Mouse (Mus musculus) spleen, postnatal 14 days (tissue): ENCODE measurements around the gene Ugcg.

Source experiments
- DNase-seq, 2 experiments: peaks; one replicate each; pipeline ENCODE4 v3.0.0; 2021 to 2022; ENCODE audit warnings: low spot score in 2 of 2

The Ugcg gene

DNA sequence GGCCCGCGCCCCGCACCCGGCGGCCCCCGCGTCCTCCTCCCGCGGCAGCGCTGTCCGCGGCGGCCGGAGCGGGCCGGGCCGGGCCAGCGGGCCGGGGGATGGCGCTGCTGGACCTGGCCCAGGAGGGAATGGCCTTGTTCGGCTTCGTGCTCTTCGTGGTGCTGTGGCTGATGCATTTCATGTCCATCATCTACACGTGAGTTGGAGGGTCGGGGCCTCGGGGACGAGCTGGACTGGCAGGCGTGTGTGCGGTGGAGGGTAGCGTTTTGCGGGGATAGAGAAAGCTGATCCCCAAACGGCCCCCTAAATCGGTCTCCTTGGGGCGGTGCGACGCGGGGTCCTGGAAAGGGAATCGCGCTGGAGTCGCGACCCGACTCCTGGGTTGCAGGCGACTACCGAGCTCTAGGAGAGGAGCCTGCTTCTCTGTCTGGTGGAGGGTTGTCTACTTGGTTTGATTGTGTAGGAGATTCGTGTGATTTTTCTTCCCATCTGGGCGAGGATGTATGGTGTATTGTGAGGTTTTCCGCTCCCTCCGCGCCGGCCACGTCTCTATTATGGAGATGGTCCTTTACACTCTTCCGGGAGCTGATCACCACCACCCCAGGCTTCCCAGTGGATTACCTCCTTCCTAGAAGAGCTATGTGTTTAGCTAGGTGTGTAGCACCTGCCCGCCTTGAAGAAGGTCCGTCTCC lies 635 bp downstream of the Ugcg start:
- DNase-seq: peak in 1 of 2 experiments; percentile 31

DNA sequence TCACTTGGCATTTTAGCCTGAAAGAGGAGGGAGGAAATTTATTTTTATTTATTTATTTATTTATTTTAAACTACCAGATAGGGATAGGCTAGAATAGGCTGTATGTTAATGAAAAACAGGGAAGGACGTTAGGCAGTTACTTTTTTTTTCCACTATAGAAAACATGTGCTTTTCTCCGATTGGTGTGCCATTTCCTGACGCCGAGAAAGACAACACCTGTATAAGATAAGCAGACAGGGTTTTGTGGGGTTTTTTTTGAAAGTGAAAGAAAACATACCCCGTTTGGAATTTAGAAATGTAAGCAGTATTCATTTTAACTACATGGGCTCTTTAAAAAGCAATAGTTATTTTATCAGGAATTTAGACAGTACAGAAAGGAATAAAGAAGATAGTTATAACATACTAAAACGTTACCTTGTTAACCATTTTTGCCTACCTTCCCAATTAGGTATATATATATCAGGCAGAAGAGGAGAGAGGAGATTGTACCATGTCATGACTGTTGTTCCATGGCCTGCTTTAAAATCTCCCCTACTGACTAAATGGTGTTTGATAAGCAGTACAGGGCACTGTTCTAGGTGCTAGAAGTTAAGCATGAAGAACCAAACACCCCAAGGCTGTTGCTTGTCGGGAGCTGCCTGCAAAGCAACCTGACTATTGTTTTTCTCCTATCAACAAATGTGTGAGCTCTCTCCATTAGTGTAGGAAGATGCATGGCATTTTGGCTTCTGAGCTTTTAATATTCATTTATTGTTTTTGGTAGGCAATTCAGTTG lies 1.8 kb downstream of the Ugcg start:
- no peak for DNase-seq

DNA sequence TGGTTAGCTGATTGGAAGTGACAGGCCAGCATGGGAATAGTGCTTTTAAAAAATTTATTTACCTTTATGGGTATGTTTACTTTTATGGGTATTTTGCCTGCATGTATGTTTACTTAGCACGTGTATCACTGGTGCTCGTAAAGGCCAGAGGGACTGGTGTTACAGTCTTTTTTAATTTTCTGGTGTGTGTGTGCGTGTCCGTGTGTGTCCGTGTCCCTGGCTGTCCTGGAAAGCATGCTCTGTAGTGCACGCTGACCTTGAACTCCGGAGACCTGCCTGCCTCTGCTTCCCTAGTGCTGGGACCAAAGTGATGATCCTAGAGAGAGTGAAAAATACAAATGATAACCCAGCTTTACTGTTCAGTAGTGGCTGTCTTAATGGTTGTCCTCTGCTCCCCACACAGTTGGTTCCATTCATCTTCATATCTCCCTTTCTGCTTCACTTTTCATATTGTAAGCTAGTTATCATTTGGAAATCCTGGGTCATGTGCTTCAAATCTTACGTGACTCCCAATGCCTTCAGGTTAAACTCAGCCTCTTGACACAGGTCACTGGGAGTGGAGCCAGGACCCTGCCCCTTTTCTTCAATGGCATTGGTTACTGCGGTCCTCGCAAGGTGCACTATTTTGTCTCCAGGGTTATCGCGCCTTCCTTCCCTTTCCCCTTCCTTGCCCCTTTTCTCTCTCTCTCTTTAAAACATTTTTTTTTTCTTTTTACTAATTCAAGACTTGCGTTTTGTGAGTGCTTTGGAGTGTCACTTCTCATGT lies 5.9 kb downstream of the Ugcg start:
- no peak for DNase-seq

DNA sequence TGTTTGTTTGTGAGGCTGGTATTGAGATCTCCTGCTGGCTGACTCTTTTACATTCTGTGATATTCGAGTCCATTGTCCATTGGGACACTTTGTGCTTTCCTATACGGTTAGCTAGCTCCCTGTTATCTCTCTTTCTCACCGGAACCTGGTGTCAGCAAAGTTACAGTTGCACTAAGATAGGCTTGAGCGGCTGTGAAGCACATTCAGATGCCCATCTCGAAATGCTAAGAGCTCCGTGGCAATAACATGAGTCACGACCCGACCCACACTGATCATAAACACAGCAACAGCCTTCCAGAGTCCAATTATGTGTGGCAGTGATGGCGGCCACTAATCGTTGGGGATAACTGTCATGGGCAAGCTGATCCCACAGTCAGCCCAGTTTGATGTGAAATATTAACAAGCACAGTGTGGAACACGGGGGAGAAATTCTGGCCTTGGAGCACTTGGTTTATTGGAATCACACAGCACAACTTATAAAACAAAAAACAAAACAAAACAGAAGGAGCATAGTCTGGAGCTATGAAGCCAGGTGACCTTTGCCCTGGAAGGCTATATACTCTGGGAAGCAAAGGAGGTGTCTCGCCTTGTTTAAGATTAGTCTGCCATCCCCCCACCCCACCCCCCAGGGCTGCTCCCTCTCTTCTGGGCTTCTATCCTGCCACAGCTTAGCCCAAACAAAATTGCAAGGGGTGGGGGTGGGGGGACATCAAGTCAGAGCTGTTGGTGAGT lies 7.5 kb downstream of the Ugcg start:
- DNase-seq: no peak

DNA sequence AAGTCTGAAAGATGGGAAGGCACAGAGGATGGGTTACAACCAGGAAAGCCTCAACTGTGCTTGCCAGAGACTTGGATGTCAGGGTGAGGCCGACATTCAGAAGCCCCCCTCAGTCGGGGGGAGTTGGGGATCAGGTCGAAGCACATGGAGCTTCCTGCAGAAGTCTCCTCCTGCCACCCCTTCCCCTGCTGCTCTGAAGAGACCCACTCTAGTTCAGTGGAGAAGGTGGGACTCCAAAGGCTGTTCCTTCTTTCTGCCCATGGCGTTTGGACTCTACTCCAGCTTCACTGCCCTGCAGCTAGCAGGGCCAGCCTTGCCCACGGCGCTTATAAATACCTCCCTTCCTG lies 8.0 kb downstream of the Ugcg start:
- no peak for DNase-seq

DNA sequence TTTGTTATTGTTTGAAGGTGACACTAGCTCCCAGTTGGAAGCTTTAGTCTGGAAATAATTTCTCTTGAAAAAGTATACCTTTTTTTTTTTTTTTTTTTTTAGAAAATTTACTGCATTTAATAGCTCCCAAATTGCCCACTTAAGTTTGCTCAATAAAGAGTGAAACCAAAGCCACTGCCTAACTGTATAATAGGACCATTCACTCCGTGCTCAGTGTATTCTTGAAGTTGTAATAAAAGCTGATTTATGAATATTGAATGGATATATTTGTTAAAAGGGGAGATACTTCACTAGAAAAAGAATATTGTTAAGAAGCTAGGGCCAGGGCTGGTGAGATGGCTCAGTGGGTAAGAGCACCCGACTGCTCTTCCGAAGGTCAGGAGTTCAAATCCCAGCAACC lies 8.4 kb downstream of the Ugcg start:
- no peak for DNase-seq

DNA sequence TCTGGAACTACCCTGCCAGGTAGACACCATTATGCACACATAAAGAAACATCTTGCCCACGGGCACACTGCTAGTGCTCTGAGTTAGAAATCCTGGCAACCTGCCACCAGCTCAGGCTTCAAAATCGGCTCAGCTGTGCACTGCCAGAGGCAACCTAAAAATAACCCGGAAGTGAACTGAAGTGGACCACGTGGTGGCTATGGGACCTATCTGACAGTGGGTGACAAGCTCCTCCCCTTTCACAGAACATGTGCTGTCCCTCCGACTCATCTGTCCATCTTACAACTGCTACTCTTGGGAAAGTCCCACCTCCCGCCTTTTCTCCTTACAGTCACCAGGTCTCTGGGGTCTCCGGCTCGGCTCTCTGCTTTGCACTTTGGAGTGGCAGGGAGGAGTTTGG lies 10.3 kb downstream of the Ugcg start:
- DNase-seq: peak; percentile 34 to 51

DNA sequence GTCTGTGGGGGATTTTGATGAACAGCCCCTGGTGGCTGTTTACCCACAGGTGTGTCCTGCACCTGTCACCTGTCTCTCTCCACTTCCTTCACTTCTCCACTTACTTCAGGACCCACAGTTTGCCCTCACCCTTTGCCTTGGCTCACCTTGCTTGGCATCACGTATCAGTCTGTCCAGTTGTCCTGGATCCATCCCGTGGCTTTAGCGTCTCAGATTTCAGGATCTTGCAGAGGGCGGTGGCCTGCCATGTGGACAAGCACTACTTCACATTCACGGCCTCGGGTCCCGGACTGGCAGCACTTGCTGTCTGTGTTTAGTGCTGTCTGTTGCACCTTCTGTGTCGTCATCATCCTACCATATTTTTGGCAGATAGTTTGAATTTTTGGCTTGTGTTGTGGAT lies 10.7 kb downstream of the Ugcg start:
- DNase-seq: no peak

DNA sequence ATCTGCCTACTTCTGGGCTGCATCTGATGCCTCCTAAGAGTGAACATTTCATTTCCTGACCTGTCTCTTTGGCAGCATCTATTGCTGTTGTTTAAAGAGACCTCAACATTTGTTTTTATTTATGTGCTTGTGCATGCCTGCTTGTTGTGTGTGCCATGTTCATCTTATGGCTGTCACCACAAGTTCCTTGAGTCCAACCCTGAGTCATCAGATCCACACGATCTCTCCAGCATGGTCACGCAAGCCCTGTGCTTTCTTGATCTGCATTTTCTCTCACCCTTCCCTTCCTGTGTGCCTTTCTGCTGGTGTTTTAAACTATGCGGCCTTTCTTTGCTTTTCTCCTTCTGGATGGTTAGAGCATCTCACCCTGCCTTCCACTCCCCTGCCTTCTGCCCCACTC lies 11.6 kb downstream of the Ugcg start:
- no peak for DNase-seq

DNA sequence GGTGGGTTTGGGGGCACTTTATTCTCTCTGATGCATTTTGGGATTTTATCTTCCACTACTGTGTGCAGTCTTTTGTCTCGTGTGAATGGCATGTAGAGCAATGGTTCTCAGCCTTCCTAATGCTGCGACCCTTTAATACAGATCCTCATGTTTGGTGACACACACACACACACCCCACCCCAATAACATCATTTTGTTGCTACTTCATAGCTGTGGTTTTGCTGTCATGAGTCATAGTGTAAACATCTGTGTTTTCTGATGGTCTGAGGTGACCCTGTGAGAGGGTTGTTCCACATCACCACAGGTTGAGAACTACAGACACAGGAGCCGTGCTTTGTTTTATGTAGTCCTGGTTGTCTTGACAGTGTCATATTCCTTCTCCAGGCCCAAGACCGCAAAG lies 15.6 kb downstream of the Ugcg start:
- no peak for DNase-seq

DNA sequence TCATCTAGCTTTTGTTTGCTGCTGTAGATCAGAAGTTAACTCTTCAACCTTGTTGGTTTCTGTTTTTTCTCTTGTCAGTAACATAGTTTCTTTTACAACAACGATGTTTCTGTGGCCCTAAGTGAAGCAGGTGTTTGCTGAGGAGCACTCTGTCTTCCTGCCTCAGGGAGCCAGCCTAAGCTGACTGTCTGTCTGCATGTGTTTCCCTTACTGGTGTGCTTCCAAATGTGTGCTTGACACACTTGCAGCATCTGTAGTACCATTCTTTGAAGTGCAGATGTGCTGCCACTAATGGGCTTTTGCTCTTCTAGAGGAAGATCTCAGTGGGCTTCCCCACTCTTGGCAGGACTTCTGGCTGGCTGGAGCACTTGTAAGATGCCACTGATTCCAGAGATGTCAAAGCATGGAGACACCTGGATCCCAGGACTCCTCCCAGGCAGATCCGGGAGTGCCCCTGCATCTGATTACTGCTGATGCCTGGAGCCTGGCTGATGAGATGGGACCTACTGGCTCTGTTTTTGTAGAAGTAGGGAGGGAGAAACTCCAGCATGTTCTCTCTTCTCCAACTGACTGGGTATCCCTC lies 16.8 kb downstream of the Ugcg start:
- no peak for DNase-seq

DNA sequence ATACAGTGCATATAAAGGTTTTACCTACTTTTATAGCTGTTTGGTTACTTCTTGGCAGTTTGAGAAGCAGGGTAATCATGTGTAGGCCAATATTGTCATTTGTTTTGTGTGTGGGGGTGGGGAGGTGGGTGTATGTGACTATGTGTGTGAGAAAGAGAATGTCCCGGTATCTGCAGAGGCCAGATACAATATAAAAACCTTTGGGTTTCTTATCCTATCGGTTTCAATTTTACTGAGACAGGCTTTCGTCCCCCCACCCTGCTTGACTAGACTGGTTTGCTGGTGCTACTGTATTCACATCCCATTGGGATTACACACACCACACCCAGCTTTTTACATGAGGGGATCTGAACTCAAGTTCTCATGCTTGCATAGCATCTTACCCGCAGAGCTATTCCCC lies 17.5 kb downstream of the Ugcg start:
- no peak for DNase-seq

DNA sequence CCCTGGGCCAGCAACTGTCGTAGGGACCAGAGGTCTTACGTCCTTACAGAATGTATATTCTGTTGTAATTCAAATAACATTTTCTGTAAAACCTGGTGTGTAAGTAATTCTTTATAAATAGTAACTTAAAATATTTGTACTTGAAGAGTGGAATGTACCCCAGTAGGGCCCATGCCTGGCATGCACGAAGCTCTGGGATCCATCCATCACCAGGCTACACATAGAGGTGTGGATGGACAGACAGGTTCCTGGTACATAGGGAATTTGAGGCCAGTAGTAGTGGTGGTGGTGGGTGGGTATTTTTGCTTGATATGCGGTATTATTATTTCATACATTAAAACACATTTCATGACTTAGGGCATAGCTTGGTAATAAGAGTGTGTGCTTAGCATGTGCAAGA lies 19.6 kb downstream of the Ugcg start:
- DNase-seq: no peak

DNA sequence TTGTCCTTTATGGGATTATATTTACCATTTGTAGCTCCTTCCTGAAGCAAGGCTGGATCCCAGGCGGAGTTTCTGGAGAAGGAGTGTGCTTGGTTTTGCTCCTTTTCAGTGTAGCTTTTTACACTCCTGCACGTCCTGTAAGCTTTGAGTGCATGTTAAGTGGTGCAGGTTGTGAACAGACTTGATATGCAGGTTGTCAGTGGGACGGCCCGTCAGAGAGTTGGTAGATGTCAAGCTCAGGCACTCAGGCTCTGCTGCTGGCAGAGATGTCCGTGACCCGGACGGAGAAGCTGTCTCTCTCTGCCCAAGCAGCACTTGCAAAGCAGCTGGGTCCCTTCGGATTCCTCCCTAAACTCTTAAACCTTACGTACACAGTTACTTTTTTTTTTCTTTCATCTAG lies 22.1 kb downstream of the Ugcg start:
- DNase-seq: no peak

DNA sequence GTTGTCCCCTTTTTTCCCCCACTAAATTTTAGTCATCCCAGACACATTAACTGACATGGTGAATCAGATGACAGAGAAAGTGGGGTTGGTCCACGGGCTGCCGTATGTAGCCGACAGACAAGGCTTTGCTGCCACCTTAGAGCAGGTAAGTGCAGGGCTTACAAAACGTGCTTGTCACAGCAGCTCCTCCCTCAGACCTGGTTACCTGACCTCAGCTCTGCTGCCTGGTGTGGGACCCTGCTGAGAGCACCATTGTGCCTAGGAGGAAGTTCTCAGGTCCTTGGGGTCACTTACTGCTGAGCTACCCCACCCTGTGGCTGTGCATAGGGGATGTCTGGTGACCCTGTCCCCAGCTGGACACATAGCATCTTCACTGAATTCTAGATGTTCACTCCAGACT lies 24.8 kb downstream of the Ugcg start:
- DNase-seq: no peak

DNA sequence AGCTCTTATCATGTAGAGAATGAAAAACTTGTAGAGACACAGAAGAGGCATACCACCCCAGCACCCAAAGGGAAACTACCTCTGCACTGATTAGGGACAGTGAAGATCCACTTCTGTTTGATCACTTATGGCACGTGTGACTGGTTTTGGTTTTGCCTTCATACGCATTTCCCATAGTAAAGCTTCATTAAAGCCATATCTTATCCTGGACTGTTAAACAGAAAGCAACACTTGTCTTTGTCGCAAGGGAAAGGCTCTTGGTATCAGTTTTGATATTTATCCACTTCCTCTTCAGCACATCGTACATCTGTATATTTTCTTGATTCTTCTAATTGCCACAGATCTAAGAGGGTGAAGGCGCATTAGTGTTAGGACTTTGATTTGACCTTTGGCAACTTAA lies 25.6 kb downstream of the Ugcg start:
- DNase-seq: no peak

DNA sequence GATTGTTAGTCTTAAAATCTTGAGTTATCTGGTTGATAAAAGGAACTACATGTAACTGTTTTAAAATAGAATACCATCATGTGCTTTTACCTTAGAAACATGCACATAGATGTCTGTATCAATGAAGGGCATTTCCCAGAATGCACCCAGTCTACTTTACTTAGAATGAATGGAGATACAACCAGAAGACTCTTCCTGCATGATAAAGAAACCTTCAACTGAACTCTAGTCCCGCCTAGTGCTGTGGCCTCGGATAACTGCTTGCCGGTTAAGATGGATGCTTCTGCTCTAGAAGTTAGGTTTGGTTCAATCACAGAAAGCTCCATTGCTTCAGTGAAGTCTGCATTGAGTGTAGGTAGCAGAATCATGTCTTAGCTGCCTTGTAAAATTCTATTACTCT lies 26.5 kb downstream of the Ugcg start:
- DNase-seq: no peak

DNA sequence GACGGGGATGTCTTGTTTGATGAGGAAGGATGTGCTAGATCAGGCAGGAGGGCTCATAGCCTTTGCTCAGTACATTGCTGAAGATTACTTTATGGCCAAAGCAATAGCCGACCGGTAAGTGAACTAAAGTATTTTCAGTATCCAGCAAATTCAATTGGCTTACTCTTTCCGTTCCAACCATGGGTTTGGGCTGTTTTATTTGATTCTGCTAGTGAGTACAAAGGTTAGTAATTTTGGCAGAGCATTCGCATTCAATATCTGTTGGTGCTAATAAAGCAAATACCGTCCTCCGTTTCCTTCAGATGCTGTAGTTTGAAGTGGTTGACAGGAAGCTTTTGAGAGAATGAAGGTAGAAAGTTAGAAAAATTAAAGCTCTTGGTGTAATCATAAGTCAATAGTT lies 28.0 kb downstream of the Ugcg start:
- no peak for DNase-seq

DNA sequence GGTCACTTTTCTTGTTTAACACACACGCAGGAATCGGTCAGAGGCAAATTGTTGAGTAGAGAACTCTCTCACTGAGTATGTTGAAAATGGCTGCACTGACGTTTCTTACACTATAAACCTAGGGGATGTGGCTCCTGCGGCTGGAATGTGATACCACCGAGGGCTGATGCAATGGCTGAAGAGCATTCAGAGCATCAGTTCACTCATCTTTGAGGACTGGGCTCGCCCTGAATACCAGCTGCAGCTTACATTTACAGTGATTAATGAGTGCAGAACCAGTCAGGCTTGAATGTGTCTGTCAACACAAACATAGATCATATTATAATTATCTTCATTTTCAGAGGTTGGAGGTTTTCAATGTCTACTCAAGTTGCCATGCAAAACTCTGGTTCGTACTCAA lies 29.1 kb downstream of the Ugcg start:
- DNase-seq: no peak

DNA sequence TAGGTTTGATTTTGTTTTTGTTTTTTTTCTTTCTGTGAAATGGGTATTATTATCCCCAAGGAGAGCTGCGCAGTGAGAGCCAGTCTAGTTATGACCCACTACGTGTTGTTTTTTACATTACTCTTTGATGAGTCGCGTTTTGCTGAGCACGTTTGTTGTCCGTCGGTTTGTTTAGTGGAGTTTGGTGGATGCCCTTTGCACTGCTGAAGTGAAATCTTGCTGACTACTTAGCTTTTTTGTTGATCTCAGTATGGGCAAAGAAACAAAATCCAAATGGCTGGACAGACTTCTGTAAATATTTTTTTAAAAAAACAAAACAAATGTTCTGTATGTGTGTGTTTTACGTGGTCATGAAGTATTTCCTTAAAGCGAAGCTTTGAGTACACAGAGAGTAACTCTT lies 33.2 kb downstream of the Ugcg start:
- DNase-seq: no peak

DNA sequence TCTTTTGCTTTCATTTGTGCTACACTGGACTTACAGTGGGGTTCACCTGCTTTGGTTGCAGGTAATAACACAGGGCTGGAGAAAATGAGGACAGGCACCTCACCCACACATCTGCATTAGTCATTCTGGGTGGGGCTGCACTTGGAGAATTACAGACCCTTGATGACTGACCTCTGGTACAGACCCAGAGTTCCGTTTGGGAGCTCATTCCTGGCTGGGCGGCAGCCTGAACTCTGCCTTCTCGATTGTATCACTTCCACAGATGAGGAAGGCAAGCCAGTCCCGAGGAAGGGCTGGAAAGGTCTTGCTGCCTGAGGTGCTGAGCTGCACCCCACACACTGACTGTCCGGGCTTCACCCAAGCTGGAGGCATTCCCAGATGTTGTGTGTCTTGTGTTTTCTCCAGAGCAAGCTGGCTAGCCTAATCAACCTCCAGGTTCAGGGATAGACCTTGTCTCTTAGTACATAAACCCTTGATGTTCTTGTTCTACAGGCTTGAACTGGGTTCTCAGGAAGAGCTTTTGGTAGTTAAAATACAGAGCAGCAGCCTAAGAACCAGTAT lies 34.1 kb downstream of the Ugcg start:
- no peak for DNase-seq

DNA sequence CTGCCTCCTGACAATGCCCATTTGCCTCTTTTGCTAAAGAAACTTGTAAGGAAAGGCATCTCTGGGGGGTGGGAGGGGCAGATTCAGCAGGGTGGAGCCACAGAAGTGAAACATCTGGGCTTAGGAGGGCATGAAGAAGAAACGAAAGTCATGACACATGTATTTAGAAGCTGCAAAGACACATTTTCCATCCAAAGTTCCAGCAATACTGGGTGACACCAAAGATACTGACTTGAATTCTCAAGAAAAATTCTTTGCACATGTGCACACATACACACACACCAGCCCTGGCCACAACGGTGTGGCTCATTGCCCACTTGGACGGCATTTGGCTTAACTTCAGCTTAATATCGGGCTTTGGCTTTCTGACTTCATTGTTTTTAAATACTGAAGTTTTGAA lies 35.8 kb downstream of the Ugcg start:
- DNase-seq: no peak
